Mouse (Mus musculus) liver, postnatal 0 days (tissue): Measurements from ENCODE around the gene Zfp600. TPM values are rescaled to one million over a fixed set of nuclear protein-coding genes. Genes with fewer than 3 reads are reported as not detected.
"Not testable (repeated sequence)": the region's sequence is repeated elsewhere in the genome, so short reads cannot be mapped to it uniquely, and the experiment has no call there.

Experiments
- ATAC-seq: fragments of 200-750 bp; cut with Nextera tagmentation; 2 replicates; pipeline ENCODE4 v1.8.0; 2017; ENCODE audit warnings: mild to moderate bottlenecking, moderate library complexity
- DNase-seq: peaks from one replicate; pipeline ENCODE4 v3.0.0-alpha.2; 2016
- H3K27ac ChIP-seq: fragments of 300-500 bp; sonication (generic); 2 replicates; pipeline ENCODE4 v1.5.1; 2014; ENCODE audit warnings: antibody characterized with exemption, moderate library complexity, mild to moderate bottlenecking, low read depth
- H3K27me3 ChIP-seq: fragments of 300-500 bp; sonication (generic); 2 replicates; pipeline ENCODE4 v1.6.1; 2014; ENCODE audit warnings: low read length, control low read depth, mixed read lengths; ENCODE audit not compliant: insufficient read depth
- H3K36me3 ChIP-seq: fragments of 300-500 bp; sonication (generic); replicated peaks from 2 replicates; pipeline ENCODE4 v1.6.1; 2014; ENCODE audit warnings: mild to moderate bottlenecking, control low read depth, low read length, moderate library complexity, mixed read lengths; ENCODE audit not compliant: insufficient read depth
- H3K4me1 ChIP-seq: fragments of 300-500 bp; sonication (generic); 2 replicates; pipeline ENCODE4 v1.6.1; 2014; ENCODE audit warnings: antibody characterized with exemption, mild to moderate bottlenecking, control low read depth; ENCODE audit not compliant: insufficient read depth
- H3K4me2 ChIP-seq: fragments of 300-500 bp; sonication (generic); 2 replicates; pipeline ENCODE4 v1.6.1; 2014; ENCODE audit warnings: low read depth, mild to moderate bottlenecking, low read length, moderate library complexity, mixed read lengths
- H3K4me3 ChIP-seq: fragments of 300-500 bp; sonication (generic); 2 replicates; pipeline ENCODE4 v1.5.1; 2014; ENCODE audit warnings: low read depth, low read length
- H3K9ac ChIP-seq: fragments of 300-500 bp; sonication (generic); replicated peaks from 2 replicates; pipeline ENCODE4 v1.6.1; 2014; ENCODE audit warnings: mild to moderate bottlenecking, moderate library complexity
- H3K9me3 ChIP-seq: fragments of 300-500 bp; sonication (generic); 2 replicates; pipeline ENCODE4 v1.6.1; 2016; ENCODE audit warnings: mild to moderate bottlenecking, control low read depth, low read length, mixed read lengths
- WGBS: fragments of 180-500 bp; shearing (Covaris S2); extraction: QIAGEN DNeasy Blood & Tissue Kit; methylation state at CpG from one replicate; pipeline ENCODE4 v1.1.7; 2014; ENCODE audit not compliant: insufficient replicate concordance; 5-methylcytosine and 5-hydroxymethylcytosine counted together
- polyA plus RNA-seq: library from polyadenylated mRNA; unstranded; fragments of >200 nt; fragmentation: Nextera tagmentation; extraction: Ambion mirVana; gene quantifications from 2 replicates; pipeline ENCODE4 v1.2.1, GENCODE M21; 2015

Gene Zfp600
- polyA plus RNA-seq, result not detected in 2 replicates

- not testable (repeated sequence) for ATAC-seq, H3K27ac ChIP-seq, H3K9ac ChIP-seq, H3K4me3 ChIP-seq, H3K4me2 ChIP-seq, H3K36me3 ChIP-seq, H3K27me3 ChIP-seq, H3K4me1 ChIP-seq, H3K9me3 ChIP-seq, DNase-seq
- no CpG with 5 or more reads among the region's 6 CpGs for WGBS
Observed at GRCm38 (mm10) chr4:146156524-146156923, at the start of gene Zfp600. Zfp600 (plus strand) TSS chr4:146156824.

GRCm38 (mm10) chr4:146162893-146163292 is 6.3 kb downstream of the Zfp600 start:
- H3K9me3 ChIP-seq, DNase-seq: not testable (repeated sequence)

GRCm38 (mm10) chr4:146167202-146167832 is 10.7 kb downstream of the Zfp600 start:
- 61% methylated on average over 3 of the region's 3 CpGs for WGBS
- not testable (repeated sequence) for H3K27me3 ChIP-seq, H3K4me1 ChIP-seq, H3K27ac ChIP-seq, H3K36me3 ChIP-seq, H3K4me3 ChIP-seq, H3K9me3 ChIP-seq, H3K4me2 ChIP-seq, H3K9ac ChIP-seq, DNase-seq
- peak; percentile 23 for ATAC-seq

More at GRCm38 (mm10) chr4:146162893-146163292, 6.3 kb downstream of the Zfp600 start:
- 69% methylated on average over 2 of the region's 4 CpGs for WGBS
- not testable (repeated sequence) for H3K4me1 ChIP-seq, H3K27me3 ChIP-seq, ATAC-seq, H3K4me2 ChIP-seq, H3K36me3 ChIP-seq, H3K27ac ChIP-seq, H3K9ac ChIP-seq, H3K4me3 ChIP-seq

- not testable (repeated sequence) for H3K9me3 ChIP-seq, H3K36me3 ChIP-seq, H3K4me3 ChIP-seq, H3K4me2 ChIP-seq, H3K27me3 ChIP-seq, H3K27ac ChIP-seq, H3K9ac ChIP-seq, H3K4me1 ChIP-seq
- peak; percentile 12 for DNase-seq
- WGBS, result 74% methylated on average over 10 of the region's 10 CpGs
- ATAC-seq, result peak; percentile 50
Observed at GRCm38 (mm10) chr4:146167879-146168532, 11.4 kb downstream of the Zfp600 start.

- not testable (repeated sequence) for H3K27ac ChIP-seq, DNase-seq, H3K36me3 ChIP-seq, H3K4me3 ChIP-seq, H3K27me3 ChIP-seq, H3K9ac ChIP-seq, H3K4me1 ChIP-seq, H3K9me3 ChIP-seq, H3K4me2 ChIP-seq
- no CpG with 5 or more reads among the region's 2 CpGs for WGBS
- ATAC-seq, result peak; percentile 40; the same call in 1 of the 2 replicates
Observed at GRCm38 (mm10) chr4:146168730-146169215, 12.1 kb downstream of the Zfp600 start.

- WGBS, result 43% methylated on average over 3 of the region's 4 CpGs
Observed at GRCm38 (mm10) chr4:146173378-146174226, 17.0 kb downstream of the Zfp600 start.

GRCm38 (mm10) chr4:146204357-146204756 is 47.7 kb downstream of the Zfp600 start:
- H3K4me3 ChIP-seq, H3K4me2 ChIP-seq, H3K4me1 ChIP-seq, H3K36me3 ChIP-seq, ATAC-seq, H3K9ac ChIP-seq, H3K9me3 ChIP-seq, H3K27me3 ChIP-seq, DNase-seq, H3K27ac ChIP-seq: not testable (repeated sequence)
- 60% methylated on average over 2 of the region's 2 CpGs for WGBS

More at GRCm38 (mm10) chr4:146173378-146174226, 17.0 kb downstream of the Zfp600 start:
- not testable (repeated sequence) for H3K4me1 ChIP-seq, H3K9me3 ChIP-seq, H3K36me3 ChIP-seq, H3K27me3 ChIP-seq, H3K4me3 ChIP-seq, H3K4me2 ChIP-seq, H3K27ac ChIP-seq, H3K9ac ChIP-seq
- ATAC-seq (peak; percentile 50), DNase-seq (peak; percentile 19)

- DNase-seq, H3K9ac ChIP-seq, H3K4me1 ChIP-seq, H3K27me3 ChIP-seq, H3K36me3 ChIP-seq, H3K4me3 ChIP-seq, H3K9me3 ChIP-seq, H3K27ac ChIP-seq, H3K4me2 ChIP-seq: not testable (repeated sequence)
- 4% methylated on average over 15 of the region's 113 CpGs for WGBS
- peak; percentile 88 for ATAC-seq
Observed at GRCm38 (mm10) chr4:146239252-146240244, 82.9 kb downstream of the Zfp600 start.
